Mouse (Mus musculus): ENCODE data around the gene Cebpb. TPM values are rescaled to one million over a fixed set of nuclear protein-coding genes. Genes with fewer than 3 reads are reported as not detected.

The Cebpb gene
- total RNA-seq, 2 experiments from 2014 or later = 106 to 181 TPM

DNA sequence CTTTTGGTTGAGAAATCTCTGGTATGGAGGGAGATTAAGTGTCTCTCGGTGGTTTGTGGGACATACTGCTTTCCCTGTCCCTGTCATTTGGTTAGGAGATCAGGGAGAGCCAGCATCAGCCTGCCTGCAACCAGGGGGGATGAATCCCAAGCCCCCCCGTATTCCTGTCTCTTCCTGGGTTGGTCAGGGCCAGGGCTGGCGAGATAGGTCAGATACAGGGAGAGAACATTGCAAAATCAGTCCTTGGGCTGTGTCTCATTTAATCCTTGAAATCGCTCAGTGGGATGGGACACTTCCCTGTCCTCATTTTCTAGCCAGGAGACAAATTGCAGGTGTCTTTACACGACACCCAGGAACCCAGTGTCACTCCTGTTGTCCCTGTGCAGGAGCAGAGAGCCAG, 11.3 kb downstream of the Cebpb start:
- DNase-seq = no peak
- Histone ChIP-seq H3K4me3 (no peak overlapping the region), H3K27ac (peak overlapping the region; percentile 35; the same call in 1 of the 2 replicates)
- intact Hi-C loops (cut with DNase I) = loop anchor here (5.0 kb wide), 1 partner anchor 37 kb away; no protein-coding TSS in a partner anchor
- TF ChIP-seq CTCF (IDR thresholded peaks at IDR 0.05) = no peak

DNA sequence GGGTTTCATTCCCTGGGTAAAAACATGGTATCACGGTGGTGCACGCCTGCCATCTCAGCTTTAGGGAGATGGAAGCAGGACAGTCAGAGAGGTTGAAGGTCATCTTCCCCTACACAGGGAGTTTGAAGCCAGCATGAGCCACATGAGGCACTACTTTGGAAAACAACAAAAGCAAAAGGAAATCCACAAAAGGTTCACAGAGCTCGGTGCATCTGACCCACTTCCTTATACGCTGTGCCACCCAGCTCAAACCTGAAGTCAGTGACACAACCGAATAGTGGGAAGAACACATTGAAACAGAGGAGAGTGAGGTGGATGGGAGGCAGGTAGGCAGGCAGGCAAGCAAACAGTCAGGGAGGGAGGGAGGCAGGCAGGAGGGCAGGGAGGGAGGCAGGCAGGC, 12.8 kb downstream of the Cebpb start:
- TF ChIP-seq CTCF (IDR thresholded peaks at IDR 0.05) = no peak
- no peak for DNase-seq
- intact Hi-C loops (cut with DNase I) = loop anchor here (5.0 kb wide), 1 partner anchor 36 kb away; no protein-coding TSS in a partner anchor
- Histone ChIP-seq H3K27ac (no peak overlapping the region; the same call in 1 of the 2 replicates), H3K4me3 (no peak overlapping the region)

DNA sequence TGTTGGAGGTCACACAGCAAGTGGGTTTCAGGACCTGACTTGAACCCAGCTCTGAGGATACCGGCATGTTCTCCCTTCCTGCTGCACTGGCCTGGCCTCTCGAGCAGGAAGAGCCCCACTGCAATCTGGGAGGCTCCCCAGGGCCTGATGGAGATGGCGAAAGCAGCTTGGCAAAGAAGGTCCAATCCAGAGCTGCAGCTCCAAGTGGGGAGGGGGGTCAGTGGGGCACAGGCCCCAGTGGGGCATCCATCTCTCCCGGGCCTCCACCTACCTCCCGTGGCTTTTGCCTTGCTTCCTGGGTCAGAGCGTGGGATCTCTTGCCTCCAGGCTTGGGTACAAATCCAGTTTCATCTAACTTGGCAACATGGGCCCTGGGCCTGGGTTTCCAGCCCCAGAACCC, 13.4 kb downstream of the Cebpb start:
- Histone ChIP-seq H3K27ac (peak overlapping the region; percentile 12; the same call in 1 of the 2 replicates), H3K4me3 (no peak overlapping the region)
- TF ChIP-seq CTCF (IDR thresholded peaks at IDR 0.05) = no peak
- DNase-seq = no peak
- intact Hi-C loops (cut with DNase I) = loop anchor here (5.0 kb wide), 1 partner anchor 35 kb away; no protein-coding TSS in a partner anchor

DNA sequence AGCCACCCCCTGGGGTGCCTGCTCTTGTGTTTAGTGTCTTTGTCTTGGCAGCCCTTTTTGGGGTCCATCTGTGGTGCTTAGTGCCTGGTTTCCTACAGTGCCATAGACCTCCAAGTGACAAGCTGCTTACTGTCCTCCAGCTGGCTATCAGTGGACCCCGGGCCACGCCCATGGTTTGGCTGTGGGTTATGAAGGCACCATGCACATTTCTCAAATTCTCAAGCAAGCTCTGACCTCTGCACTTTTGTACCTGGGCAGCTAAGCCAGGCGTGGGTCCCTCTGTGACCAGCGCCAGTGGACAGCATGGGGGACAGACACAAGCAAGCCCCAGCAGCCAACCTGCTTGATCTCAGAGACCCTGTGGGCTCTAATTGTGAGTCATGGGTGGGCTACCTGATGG, 15.7 kb downstream of the Cebpb start:
- Histone ChIP-seq H3K4me3 (no peak overlapping the region), H3K27ac (no peak overlapping the region)
- DNase-seq = no peak
- no peak for TF ChIP-seq CTCF (IDR thresholded peaks at IDR 0.05)
- intact Hi-C loops (cut with DNase I) = loop anchor here (5.0 kb wide), 1 partner anchor 33 kb away; no protein-coding TSS in a partner anchor

DNA sequence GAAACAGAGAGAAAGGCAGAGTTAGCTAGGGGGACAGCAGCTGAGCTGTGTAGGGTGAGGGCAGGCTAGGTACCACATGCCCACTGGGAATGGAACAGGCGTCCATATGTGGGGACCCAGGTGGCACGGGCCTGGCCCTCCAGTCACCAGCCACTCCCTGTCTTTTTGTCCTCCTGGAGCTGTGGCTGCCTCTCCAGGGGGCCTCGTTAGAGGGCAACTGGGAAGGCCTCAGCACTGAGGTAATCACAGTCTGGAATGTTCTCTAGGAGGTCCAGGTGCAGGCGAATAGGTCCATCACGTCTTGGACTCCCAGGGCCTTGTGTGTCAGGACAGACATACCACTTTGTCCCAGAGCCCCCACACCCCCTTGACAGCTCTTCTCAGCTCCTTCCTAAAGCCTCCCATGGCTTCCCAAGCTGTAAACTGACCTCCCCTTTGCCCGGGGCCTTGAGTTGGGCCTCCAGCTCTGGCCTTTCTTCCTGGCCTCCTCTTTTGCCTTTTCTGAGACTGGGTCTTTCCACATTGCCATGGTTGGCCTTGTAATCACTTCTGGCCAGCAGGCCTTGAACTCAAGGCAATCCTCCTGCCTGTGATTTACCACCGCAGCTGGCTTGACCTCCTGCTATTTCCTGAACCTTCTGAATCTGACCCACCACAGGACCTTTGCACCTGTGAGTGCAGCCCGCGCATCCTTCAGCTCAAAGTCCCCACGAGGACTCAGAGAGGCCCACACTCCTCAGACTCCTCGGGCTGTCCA, 17.6 kb downstream of the Cebpb start:
- no peak for TF ChIP-seq CTCF (IDR thresholded peaks at IDR 0.05)
- no peak overlapping the region for H3K27ac ChIP-seq
- intact Hi-C loops (cut with DNase I) = no loop called here
- H3K4me3 ChIP-seq = no peak overlapping the region
- DNase-seq = no peak

DNA sequence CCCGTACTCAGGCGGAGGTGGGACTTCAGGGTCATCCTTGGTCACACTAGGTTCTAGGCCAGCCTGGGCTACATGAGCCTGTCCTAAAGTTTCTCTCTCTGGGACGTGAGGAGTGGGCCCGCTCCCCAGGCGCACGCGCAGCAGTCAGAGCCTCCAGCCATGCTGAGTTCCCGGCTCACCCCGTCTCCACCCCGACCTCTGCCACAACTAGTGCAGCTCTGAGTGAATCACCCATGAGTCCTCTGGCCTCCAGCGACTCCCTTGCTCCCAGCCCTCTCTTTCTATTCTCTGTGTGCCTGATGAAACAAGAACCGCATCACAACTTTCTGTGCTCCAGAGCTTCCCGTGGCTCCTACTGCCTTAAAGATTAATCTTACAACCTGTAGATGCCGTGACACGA, 19.7 kb downstream of the Cebpb start:
- intact Hi-C loops (cut with DNase I) = no loop called here
- no peak for TF ChIP-seq CTCF (IDR thresholded peaks at IDR 0.05)
- Histone ChIP-seq H3K4me3 (no peak overlapping the region), H3K27ac (no peak overlapping the region)
- no peak for DNase-seq

DNA sequence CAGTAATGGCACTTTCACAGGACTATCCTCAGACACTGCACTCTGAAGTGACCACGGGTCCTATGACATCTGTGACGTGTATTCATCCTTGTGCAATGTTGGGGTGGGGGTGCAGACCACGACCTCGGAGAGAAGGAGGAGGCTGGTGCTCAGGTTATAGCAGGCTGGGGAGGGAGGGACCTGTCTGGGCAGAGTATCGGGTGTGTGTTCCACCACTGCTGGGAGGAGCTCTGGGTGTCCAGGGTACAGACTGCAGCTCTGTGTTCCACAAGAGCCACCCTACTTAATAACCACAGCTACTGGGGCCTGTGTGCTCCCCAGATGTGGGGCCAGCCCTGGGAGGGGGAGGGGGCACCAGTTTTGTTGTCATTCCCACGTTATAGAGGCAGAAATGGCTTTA, 21.3 kb downstream of the Cebpb start:
- intact Hi-C loops (cut with DNase I) = no loop called here

DNA sequence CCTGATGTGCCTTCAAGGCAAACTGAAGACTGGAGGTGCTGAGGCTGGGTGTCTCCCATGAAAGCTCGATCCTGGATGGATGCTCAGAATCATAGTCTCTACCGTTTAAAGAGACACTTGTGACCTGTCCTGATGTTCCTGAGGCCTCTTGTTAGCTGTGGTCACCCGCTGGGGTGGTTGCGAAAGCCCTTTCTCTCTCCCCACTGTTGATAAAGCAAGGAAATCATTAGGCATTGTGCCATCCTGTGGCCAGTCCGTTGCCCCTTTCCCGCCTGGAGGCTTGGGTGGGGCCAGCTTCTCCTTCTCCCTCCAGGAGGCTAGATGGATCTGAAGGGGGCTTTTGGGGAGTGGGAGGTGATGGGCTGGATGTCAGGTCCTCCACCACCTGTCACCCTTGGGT, 21.9 kb downstream of the Cebpb start:
- H3K27ac ChIP-seq = no peak overlapping the region
- TF ChIP-seq CTCF (IDR thresholded peaks at IDR 0.05) = no peak
- H3K4me3 ChIP-seq = no peak overlapping the region
- intact Hi-C loops (cut with DNase I) = no loop called here
- DNase-seq = no peak

More for the DNA sequence above, 21.3 kb downstream of the Cebpb start:
- TF ChIP-seq CTCF (IDR thresholded peaks at IDR 0.05) = no peak
- no peak overlapping the region for H3K4me3 ChIP-seq
- DNase-seq = no peak
- no peak overlapping the region for H3K27ac ChIP-seq

DNA sequence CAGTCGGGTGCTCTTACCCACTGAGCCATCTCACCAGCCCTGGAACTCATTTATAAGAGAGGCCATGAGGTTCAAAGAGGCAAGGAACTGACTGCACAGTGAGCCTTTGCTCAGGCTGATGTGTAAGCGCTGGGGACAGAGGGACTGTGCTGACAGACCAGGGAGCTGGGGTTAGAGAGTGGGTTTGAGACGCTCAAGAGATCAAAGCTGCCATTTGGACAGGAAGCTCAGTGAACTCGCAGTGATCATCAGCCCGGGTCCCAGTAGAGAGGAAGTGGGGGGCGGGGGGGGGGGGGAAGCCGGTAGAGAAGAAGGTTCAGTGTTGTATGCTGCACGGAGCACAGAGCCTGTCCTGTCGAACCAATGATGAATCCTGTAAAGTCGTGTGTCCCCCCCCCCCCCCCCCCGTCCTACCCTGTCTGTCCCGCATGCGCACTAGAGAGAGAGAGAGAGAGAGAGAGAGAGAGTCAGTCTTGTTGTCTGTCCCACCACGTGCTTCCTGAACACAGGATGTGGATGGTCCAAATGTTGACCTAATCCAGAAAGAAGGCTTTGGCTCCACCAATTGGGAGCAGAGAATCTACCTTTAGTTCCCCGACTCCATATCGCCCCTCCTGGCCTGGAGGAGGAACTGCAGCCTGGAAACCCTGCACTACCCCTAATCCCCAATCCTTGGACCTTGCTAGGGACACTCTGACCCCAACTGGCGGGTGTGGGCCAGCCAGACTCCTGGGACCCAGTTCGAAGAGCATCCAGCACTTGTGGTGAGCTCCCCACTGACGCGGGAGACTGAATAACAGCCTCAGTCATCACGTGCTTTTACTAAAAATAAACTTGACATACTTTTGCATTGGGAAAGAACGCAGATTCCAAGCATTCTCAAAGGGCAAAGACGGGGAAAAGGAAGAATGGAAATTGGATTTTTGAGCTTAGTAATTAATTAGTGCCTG, 24.4 kb downstream of the Cebpb start:
- Histone ChIP-seq H3K27ac (peak overlapping the region; percentile 70), H3K4me3 (0 out of 2 replicates have a peak overlapping the region, but pooled peaks have one; percentile 9)
- intact Hi-C loops (cut with DNase I) = no loop called here
- peak; percentile 62 for TF ChIP-seq CTCF (IDR thresholded peaks at IDR 0.05)
- peak; percentile 56 for DNase-seq

DNA sequence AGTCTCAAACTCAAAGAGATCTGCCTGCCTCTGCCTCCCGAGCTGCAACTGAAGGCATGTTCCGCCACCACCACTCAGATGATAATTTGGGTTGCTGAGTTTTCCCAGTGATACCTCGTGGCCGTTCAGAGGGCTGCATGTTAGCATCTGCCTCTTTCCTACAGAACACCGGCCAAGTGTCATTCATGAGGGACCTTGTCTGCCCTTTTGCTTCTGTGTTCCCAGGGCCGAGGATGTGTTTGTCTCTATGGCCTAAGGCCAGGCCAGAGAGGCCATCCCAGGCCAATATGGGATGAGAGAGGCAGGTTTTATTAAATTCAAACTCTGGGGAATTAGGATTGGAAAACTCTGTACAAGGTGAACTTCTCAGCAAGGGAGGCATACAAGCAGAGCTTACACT, 25.6 kb downstream of the Cebpb start:
- intact Hi-C loops (cut with DNase I) = no loop called here
- DNase-seq = no peak
- TF ChIP-seq CTCF (IDR thresholded peaks at IDR 0.05) = no peak
- H3K4me3 ChIP-seq = no peak overlapping the region
- H3K27ac ChIP-seq = peak overlapping the region; percentile 70; the same call in 1 of the 2 replicates

DNA sequence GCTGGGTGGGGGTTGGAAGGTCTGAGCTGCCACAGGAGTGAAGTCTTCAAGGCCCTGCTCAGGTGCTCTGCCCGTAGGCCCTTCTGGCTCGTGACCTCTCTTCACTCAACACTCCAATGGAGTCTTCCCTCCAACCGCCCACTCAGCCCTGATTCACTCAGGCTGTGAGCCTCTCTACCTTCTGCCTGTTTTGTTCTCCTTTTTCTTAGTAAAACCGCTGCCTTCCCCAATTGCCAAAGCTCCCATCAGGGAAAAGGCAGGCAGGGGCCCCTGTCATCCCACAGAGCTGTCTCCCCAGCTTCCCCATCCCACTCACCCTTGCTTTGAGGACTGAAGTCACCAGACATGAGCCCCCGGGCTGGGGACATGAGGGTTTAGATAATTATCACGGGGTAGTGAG, 26.3 kb downstream of the Cebpb start:
- TF ChIP-seq CTCF (IDR thresholded peaks at IDR 0.05) = no peak
- no peak for DNase-seq
- intact Hi-C loops (cut with DNase I) = no loop called here
- H3K4me3 ChIP-seq = no peak overlapping the region
- H3K27ac ChIP-seq = no peak overlapping the region

DNA sequence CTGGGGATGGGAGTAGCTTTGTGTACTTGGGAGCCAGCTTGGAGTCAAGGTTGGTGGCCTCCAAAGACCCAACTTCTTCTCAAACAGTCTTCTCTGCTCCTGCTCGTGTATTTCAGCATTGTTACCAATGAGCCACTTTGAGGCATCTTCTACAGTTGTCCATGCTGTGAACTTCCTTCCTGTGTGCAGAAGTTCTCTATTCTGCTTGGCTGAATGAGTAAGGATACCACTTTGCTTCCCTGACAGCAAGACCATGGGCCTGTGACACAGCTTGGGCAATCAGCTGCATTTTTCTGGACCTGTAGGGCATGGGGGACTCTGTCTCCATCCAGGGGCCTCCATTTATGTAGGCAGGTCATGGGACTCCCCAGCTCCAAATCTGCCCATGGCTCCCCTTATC, 28.5 kb downstream of the Cebpb start:
- no peak for TF ChIP-seq CTCF (IDR thresholded peaks at IDR 0.05)
- DNase-seq = no peak
- intact Hi-C loops (cut with DNase I) = no loop called here
- Histone ChIP-seq H3K4me3 (no peak overlapping the region), H3K27ac (no peak overlapping the region)

DNA sequence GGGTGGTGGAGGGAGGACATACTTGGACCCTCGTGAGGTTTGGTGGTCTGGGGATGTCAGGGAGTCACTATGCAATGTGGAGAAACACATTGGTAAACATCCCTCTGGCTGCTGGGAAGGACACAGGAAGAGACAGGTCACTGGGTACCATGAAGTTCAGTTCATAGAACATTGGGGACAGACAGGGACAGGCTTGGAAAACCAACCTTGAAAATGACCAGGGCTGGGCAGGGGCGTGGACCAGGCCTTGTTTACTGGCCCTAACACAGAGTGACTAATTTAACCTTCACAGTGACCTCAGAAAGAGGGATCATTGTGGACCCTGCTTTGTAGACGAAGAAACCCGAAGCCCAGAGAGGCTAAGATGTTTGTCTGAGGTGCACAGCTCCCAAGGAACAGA, 30.8 kb downstream of the Cebpb start:
- no peak for TF ChIP-seq CTCF (IDR thresholded peaks at IDR 0.05)
- intact Hi-C loops (cut with DNase I) = no loop called here
- Histone ChIP-seq H3K4me3 (no peak overlapping the region), H3K27ac (no peak overlapping the region)
- DNase-seq = no peak
